Mouse (Mus musculus): ENCODE measurements around the gene Szt2.

GRCm38 (mm10) chr4:118410871-118411270 is 1.8 kb upstream of the Szt2 start:
- TF ChIP-seq EP300 (IDR thresholded peaks at IDR 0.05; ENCODE audit: insufficient read depth, low read depth, low read length) = no peak
- no peak for TF ChIP-seq CTCF (IDR thresholded peaks at IDR 0.05)
- TF ChIP-seq POLR2A (IDR thresholded peaks at IDR 0.05; ENCODE audit: insufficient read depth, low read depth, low read length) = no peak
